Mouse (Mus musculus): ENCODE measurements at regions not wholly inside any gene's neighbourhood (a gene's known extent, or its start where the extent isn't known, plus 50 kb on each side); places are given as distances from the start of the nearest gene placed in this dataset.
A peak's percentile ranks its signal among the peaks of the same experiment; 100 is the strongest.

GRCm38 (mm10) chr17:84877176-84877863 lies 79.2 kb upstream of the Ppm1b start:
- H3K9me3 ChIP-seq (replicated peaks; ENCODE audit: control insufficient read depth, insufficient read depth, low read length, poor library complexity, severe bottlenecking) = peaks cover 7% of the 10 kb centered on the region
- H3K36me3 ChIP-seq (ENCODE audit: control insufficient read depth, insufficient read depth, low read length, poor library complexity, severe bottlenecking) = no peaks in the 10 kb centered on the region
- no peak overlapping the region for H3K27ac ChIP-seq (ENCODE audit: insufficient read depth, low read length)
- H3K27me3 ChIP-seq (ENCODE audit: control insufficient read depth, insufficient read depth, low read length, poor library complexity, severe bottlenecking) = no peaks in the 10 kb centered on the region
- H3K4me3 ChIP-seq (ENCODE audit: low read depth, low read length) = no peak overlapping the region
- H3K9ac ChIP-seq (ENCODE audit: low read depth, poor library complexity, severe bottlenecking) = no peak overlapping the region
- TF ChIP-seq CTCF (IDR thresholded peaks at IDR 0.05; ENCODE audit: low read depth, low read length) = no peak
- H3K4me1 ChIP-seq (ENCODE audit: control insufficient read depth, insufficient read depth, low read length) = peaks cover 4% of the 10 kb centered on the region

GRCm38 (mm10) chr17:84877864-84878224 lies 78.7 kb upstream of the Ppm1b start:
- Histone ChIP-seq H3K27ac (ENCODE audit: insufficient read depth, low read length) (no peak overlapping the region), H3K9ac (ENCODE audit: low read depth, poor library complexity, severe bottlenecking) (0 out of 2 replicates have a peak overlapping the region, but pooled peaks have one; percentile 51), H3K4me3 (ENCODE audit: low read depth, low read length) (no peak overlapping the region), H3K4me1 (ENCODE audit: control insufficient read depth, insufficient read depth, low read length) (peaks cover 4% of the 10 kb centered on the region), H3K27me3 (ENCODE audit: control insufficient read depth, insufficient read depth, low read length, poor library complexity, severe bottlenecking) (no peaks in the 10 kb centered on the region), H3K9me3 (replicated peaks; ENCODE audit: control insufficient read depth, insufficient read depth, low read length, poor library complexity, severe bottlenecking) (peaks cover 11% of the 10 kb centered on the region), H3K36me3 (ENCODE audit: control insufficient read depth, insufficient read depth, low read length, poor library complexity, severe bottlenecking) (no peaks in the 10 kb centered on the region)
- TF ChIP-seq POLR2A (IDR thresholded peaks at IDR 0.05; ENCODE audit: insufficient read depth, low read length) (no peak), CTCF (IDR thresholded peaks at IDR 0.05; ENCODE audit: low read depth, low read length) (peak; percentile 84)

GRCm38 (mm10) chr17:84878316-84878715 lies 78.2 kb upstream of the Ppm1b start:
- no peaks in the 10 kb centered on the region for H3K27me3 ChIP-seq (ENCODE audit: control insufficient read depth, insufficient read depth, low read length, poor library complexity, severe bottlenecking)
- H3K36me3 ChIP-seq (ENCODE audit: control insufficient read depth, insufficient read depth, low read length, poor library complexity, severe bottlenecking) = no peaks in the 10 kb centered on the region
- peaks cover 4% of the 10 kb centered on the region for H3K4me1 ChIP-seq (ENCODE audit: control insufficient read depth, insufficient read depth, low read length)
- 0 out of 2 replicates have a peak overlapping the region, but pooled peaks have one; percentile 38 for H3K27ac ChIP-seq (ENCODE audit: insufficient read depth, low read length)
- no peak for TF ChIP-seq POLR2A (IDR thresholded peaks at IDR 0.05; ENCODE audit: insufficient read depth, low read length)
- TF ChIP-seq CTCF (IDR thresholded peaks at IDR 0.05; ENCODE audit: low read depth, low read length) = no peak
- TF ChIP-seq EP300 (IDR thresholded peaks at IDR 0.05; ENCODE audit: insufficient read depth, low read depth, low read length) = no peak
- H3K4me3 ChIP-seq (ENCODE audit: low read depth, low read length) = no peak overlapping the region
- peaks cover 11% of the 10 kb centered on the region for H3K9me3 ChIP-seq (replicated peaks; ENCODE audit: control insufficient read depth, insufficient read depth, low read length, poor library complexity, severe bottlenecking)
- H3K9ac ChIP-seq (ENCODE audit: low read depth, poor library complexity, severe bottlenecking) = peak overlapping the region; percentile 51; the same call in 1 of the 2 replicates

GRCm38 (mm10) chr17:84879146-84879545 lies 77.4 kb upstream of the Ppm1b start:
- peaks cover 11% of the 10 kb centered on the region for H3K9me3 ChIP-seq (replicated peaks; ENCODE audit: control insufficient read depth, insufficient read depth, low read length, poor library complexity, severe bottlenecking)
- no peak overlapping the region for H3K9ac ChIP-seq (ENCODE audit: low read depth, poor library complexity, severe bottlenecking)
- H3K27me3 ChIP-seq (ENCODE audit: control insufficient read depth, insufficient read depth, low read length, poor library complexity, severe bottlenecking) = no peaks in the 10 kb centered on the region
- peaks cover 4% of the 10 kb centered on the region for H3K4me1 ChIP-seq (ENCODE audit: control insufficient read depth, insufficient read depth, low read length)
- no peaks in the 10 kb centered on the region for H3K36me3 ChIP-seq (ENCODE audit: control insufficient read depth, insufficient read depth, low read length, poor library complexity, severe bottlenecking)
- no peak overlapping the region for H3K27ac ChIP-seq (ENCODE audit: insufficient read depth, low read length)
- TF ChIP-seq POLR2A (IDR thresholded peaks at IDR 0.05; ENCODE audit: insufficient read depth, low read length) = no peak
- TF ChIP-seq CTCF (IDR thresholded peaks at IDR 0.05; ENCODE audit: low read depth, low read length) = no peak
- TF ChIP-seq EP300 (IDR thresholded peaks at IDR 0.05; ENCODE audit: insufficient read depth, low read depth, low read length) = no peak
- H3K4me3 ChIP-seq (ENCODE audit: low read depth, low read length) = no peak overlapping the region

DNA sequence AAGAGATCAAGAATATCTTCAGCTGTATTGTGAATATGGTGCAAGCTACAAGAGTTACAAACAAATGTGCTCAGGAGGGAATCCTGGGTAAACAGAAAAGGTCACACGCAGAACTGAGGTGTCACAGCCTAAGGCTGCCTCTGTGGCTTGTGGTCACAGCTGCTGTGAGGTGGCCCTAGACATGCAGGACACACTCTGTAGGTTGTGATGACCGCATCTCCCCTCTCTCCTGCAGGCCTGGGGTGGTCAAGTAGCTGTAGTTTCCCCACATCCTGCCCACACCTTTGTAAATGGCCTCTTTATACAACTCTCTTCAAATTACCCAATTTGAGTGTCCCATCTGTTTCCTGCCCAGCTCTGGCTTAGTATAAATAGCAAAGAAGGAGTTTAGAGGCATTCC lies 75.6 kb upstream of the Ppm1b start:
- TF ChIP-seq CTCF (IDR thresholded peaks at IDR 0.05; ENCODE audit: low read depth, low read length) (no peak), EP300 (IDR thresholded peaks at IDR 0.05; ENCODE audit: insufficient read depth, low read depth, low read length) (no peak), POLR2A (IDR thresholded peaks at IDR 0.05; ENCODE audit: insufficient read depth, low read length) (no peak)
- Histone ChIP-seq H3K27ac (ENCODE audit: insufficient read depth, low read length) (no peak overlapping the region), H3K36me3 (ENCODE audit: control insufficient read depth, insufficient read depth, low read length, poor library complexity, severe bottlenecking) (no peaks in the 10 kb centered on the region), H3K4me3 (ENCODE audit: low read depth, low read length) (no peak overlapping the region), H3K4me1 (ENCODE audit: control insufficient read depth, insufficient read depth, low read length) (peaks cover 4% of the 10 kb centered on the region), H3K27me3 (ENCODE audit: control insufficient read depth, insufficient read depth, low read length, poor library complexity, severe bottlenecking) (no peaks in the 10 kb centered on the region), H3K9ac (ENCODE audit: low read depth, poor library complexity, severe bottlenecking) (no peak overlapping the region), H3K9me3 (replicated peaks; ENCODE audit: control insufficient read depth, insufficient read depth, low read length, poor library complexity, severe bottlenecking) (peaks cover 11% of the 10 kb centered on the region)

GRCm38 (mm10) chr17:84888525-84888924 lies 68.0 kb upstream of the Ppm1b start:
- H3K36me3 ChIP-seq (ENCODE audit: control insufficient read depth, insufficient read depth, low read length, poor library complexity, severe bottlenecking) = no peaks in the 10 kb centered on the region
- H3K27ac ChIP-seq (ENCODE audit: insufficient read depth, low read length) = no peak overlapping the region
- H3K27me3 ChIP-seq (ENCODE audit: control insufficient read depth, insufficient read depth, low read length, poor library complexity, severe bottlenecking) = no peaks in the 10 kb centered on the region
- H3K4me1 ChIP-seq (ENCODE audit: control insufficient read depth, insufficient read depth, low read length) = no peaks in the 10 kb centered on the region
- H3K9ac ChIP-seq (ENCODE audit: low read depth, poor library complexity, severe bottlenecking) = no peak overlapping the region
- TF ChIP-seq EP300 (IDR thresholded peaks at IDR 0.05; ENCODE audit: insufficient read depth, low read depth, low read length) (no peak), POLR2A (IDR thresholded peaks at IDR 0.05; ENCODE audit: insufficient read depth, low read length) (no peak), CTCF (IDR thresholded peaks at IDR 0.05; ENCODE audit: low read depth, low read length) (no peak)
- H3K9me3 ChIP-seq (replicated peaks; ENCODE audit: control insufficient read depth, insufficient read depth, low read length, poor library complexity, severe bottlenecking) = peaks cover 4% of the 10 kb centered on the region; the same call in 1 of the 2 replicates
- H3K4me3 ChIP-seq (ENCODE audit: low read depth, low read length) = no peak overlapping the region
